Mouse (Mus musculus): Measurements from ENCODE around the gene Stk24.

- no peak for TF ChIP-seq CTCF (IDR thresholded peaks at IDR 0.05; ENCODE audit: control insufficient read depth, insufficient read depth, insufficient read length)
- TF ChIP-seq MYOG (IDR thresholded peaks at IDR 0.05; ENCODE audit: control insufficient read depth, extremely low read depth, insufficient read length) = no peak
- no peak for TF ChIP-seq USF1 (IDR thresholded peaks at IDR 0.05; ENCODE audit: low read depth)
Observed at GRCm38 (mm10) chr14:121347134-121347533, 32.7 kb downstream of the Stk24 start.

Measured in C2C12 (cell line).